Mouse (Mus musculus): Measurements from ENCODE around the gene Mrpl28. TPM values are rescaled to one million over a fixed set of nuclear protein-coding genes. Genes with fewer than 3 reads are reported as not detected.
"Not testable (repeated sequence)": the region's sequence is repeated elsewhere in the genome, so short reads cannot be mapped to it uniquely, and the experiment has no call there.

The Mrpl28 gene
- total and polyA plus RNA-seq, 3 experiments, result 148 to 174 (median 164) TPM

DNA sequence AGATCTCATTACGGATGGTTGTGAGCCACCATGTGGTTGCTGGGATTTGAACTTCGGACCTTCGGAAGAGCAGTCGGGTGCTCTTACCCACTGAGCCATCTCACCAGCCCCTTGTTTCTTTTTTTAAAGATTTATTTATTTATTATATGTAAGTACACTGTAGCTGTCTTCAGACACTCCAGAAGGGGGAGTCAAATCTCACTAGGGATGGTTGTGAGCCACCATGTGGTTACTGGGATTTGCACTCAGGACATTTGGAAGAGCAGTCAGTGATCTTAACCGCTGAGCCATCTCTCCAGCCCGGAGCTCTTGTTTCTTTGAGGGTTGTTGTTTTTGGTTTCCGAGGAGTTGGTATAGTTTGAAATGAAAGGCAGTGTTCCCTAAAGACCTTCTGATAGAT is 8.8 kb upstream of the Mrpl28 start:
- H3K27me3 ChIP-seq (ENCODE audit: control insufficient read depth in 1 of 2, insufficient read depth in 2 of 2, low read length in 2 of 2); H3K36me3 ChIP-seq (ENCODE audit: control insufficient read depth in 1 of 2, insufficient read depth in 2 of 2, low read length in 2 of 2); H3K79me2 ChIP-seq (ENCODE audit: control insufficient read depth, insufficient read depth, low read length, poor library complexity); H3K4me3 ChIP-seq (ENCODE audit: control insufficient read depth in 1 of 2, insufficient read depth in 1 of 2, low read depth in 2 of 2, low read length in 2 of 2); H3K9me3 ChIP-seq (replicated peaks; ENCODE audit: insufficient read depth, low read length); DNase-seq (ENCODE audit: low read depth, low spot score); H3K27ac ChIP-seq (ENCODE audit: control insufficient read depth, low read depth, low read length); H3K9ac ChIP-seq (ENCODE audit: control insufficient read depth, low read depth, low read length, poor library complexity, severe bottlenecking): not testable (repeated sequence)
- peak in 1 of 3 experiments; percentile 20; a peak in 1 of 6 replicates for TF ChIP-seq CTCF (IDR thresholded peaks at IDR 0.05 in 2 of 3, conservative IDR thresholded peaks at IDR 0.05 in 1 of 3; ENCODE audit: control insufficient read depth in 1 of 3, insufficient read depth in 1 of 3, low read depth in 2 of 3, low read length in 3 of 3, poor library complexity in 1 of 3, severe bottlenecking in 1 of 3)
- peaks cover 5 to 34% of the 10 kb centered on the region in 2 experiments; a peak in 3 of 4 replicates for H3K4me1 ChIP-seq (ENCODE audit: control insufficient read depth in 1 of 2, insufficient read depth in 2 of 2, low read length in 2 of 2)

DNA sequence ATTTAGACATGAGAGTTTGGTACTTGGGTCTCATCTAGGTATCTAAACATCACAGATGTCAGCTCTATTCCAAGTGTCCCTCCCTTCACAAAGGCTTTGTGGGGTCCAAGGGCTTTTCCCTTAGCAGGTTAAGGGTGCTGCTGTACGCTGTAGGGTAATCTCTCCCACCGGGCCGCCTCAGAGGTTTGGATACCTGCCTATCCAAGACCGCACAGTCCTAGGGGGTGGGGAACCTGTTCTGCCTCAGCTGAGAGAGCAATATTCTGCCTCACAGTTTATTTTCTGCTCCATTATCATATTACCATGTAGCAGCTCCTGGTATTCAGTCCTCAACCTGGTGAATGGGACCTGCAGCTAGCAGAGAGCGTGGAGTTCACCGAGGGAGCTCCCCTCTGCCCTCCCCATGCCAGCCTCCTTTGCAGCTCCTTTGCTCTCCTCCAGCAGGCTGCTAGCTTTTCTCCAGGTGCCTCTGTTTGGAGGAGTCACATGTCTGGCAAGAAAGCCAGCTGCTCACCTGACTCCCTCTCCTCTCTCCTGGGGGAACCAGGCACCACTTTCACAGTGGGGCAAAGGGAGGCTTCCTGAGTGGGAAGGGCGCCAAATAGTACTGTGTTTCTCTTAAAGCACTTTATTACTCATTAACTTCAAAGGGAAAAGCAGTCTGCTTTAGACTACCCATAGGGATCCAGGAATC is 7.9 kb upstream of the Mrpl28 start:
- TF ChIP-seq TCF12 (IDR thresholded peaks at IDR 0.05; ENCODE audit: low read depth, low read length) (peak; percentile 73), EP300 (IDR thresholded peaks at IDR 0.05; ENCODE audit: low read depth in 1 of 2, low read length in 2 of 2) (peak in 1 of 2 experiments; percentile 55; a peak in 2 of 4 replicates), ETS1 (IDR thresholded peaks at IDR 0.05; ENCODE audit: low read depth, low read length) (peak; percentile 43; the same call in 1 of the 2 replicates), RAD21 (IDR thresholded peaks at IDR 0.05; ENCODE audit: low read depth, low read length) (no peak)
- H3K9ac ChIP-seq (ENCODE audit: control insufficient read depth, low read depth, low read length, poor library complexity, severe bottlenecking), result no peak overlapping the region
- H3K4me3 ChIP-seq (ENCODE audit: control insufficient read depth in 1 of 2, insufficient read depth in 1 of 2, low read depth in 2 of 2, low read length in 2 of 2), result no peak overlapping the region
- 0 out of 2 replicates have a peak overlapping the region, but pooled peaks have one; percentile 4 for H3K27ac ChIP-seq (ENCODE audit: control insufficient read depth, low read depth, low read length)
- peaks cover 5 to 37% of the 10 kb centered on the region in 2 experiments; a peak in 3 of 4 replicates for H3K4me1 ChIP-seq (ENCODE audit: control insufficient read depth in 1 of 2, insufficient read depth in 2 of 2, low read length in 2 of 2)
- no peaks in the 10 kb centered on the region for H3K9me3 ChIP-seq (replicated peaks; ENCODE audit: insufficient read depth, low read length)
- H3K36me3 ChIP-seq (ENCODE audit: control insufficient read depth in 1 of 2, insufficient read depth in 2 of 2, low read length in 2 of 2), result peaks cover 0 to 2% of the 10 kb centered on the region in 2 experiments; a peak in 2 of 4 replicates
- DNase-seq (ENCODE audit: low read depth, low spot score), result peak; percentile 42
- H3K79me2 ChIP-seq (ENCODE audit: control insufficient read depth, insufficient read depth, low read length, poor library complexity), result no peaks in the 10 kb centered on the region; the same call in 1 of the 2 replicates
- H3K27me3 ChIP-seq (ENCODE audit: control insufficient read depth in 1 of 2, insufficient read depth in 2 of 2, low read length in 2 of 2), result no peaks in the 10 kb centered on the region

DNA sequence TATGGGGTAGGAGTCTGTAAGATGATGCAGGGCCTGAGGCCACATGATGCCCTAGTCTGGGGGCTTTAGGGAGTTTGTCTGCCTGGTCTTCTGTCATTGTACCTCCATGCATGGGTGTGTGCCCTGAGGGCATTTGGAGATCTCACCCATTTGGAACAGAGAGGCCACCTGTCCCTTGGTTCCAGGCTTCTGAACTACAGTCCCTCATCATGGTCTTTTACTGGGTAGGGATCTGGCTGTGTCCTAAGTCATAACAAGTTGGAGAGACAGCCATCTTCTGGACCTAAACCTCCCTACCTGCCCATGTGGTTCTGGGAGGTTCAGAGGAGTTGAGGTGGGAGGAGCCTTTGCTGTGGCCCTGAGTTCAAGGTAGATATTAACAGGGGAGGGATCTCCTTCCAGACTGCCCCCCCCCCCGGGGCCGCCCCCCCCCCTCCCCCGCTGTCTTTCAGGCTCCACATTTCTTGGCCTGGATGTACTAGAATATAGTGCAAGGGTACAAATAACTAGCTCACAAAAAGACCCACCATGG is 7.3 kb upstream of the Mrpl28 start:
- TF ChIP-seq MAZ (IDR thresholded peaks at IDR 0.05; ENCODE audit: low read depth, low read length) (no peak), JUND (IDR thresholded peaks at IDR 0.05; ENCODE audit: low read depth, low read length) (no peak), MYC (IDR thresholded peaks at IDR 0.05; ENCODE audit: low read depth, low read length) (no peak), TAL1 (IDR thresholded peaks at IDR 0.05; ENCODE audit: low read length) (no peak), NRF1 (IDR thresholded peaks at IDR 0.05; ENCODE audit: insufficient read depth, low read depth, low read length, poor library complexity, severe bottlenecking) (no peak), KAT2A (conservative IDR thresholded peaks at IDR 0.05; ENCODE audit: low read depth, low read length) (no peak), RCOR1 (IDR thresholded peaks at IDR 0.05; ENCODE audit: low read depth, low read length) (no peak), TBP (IDR thresholded peaks at IDR 0.05; ENCODE audit: low read depth, low read length) (no peak), SIN3A (IDR thresholded peaks at IDR 0.05; ENCODE audit: low read length) (no peak), ZC3H11A (IDR thresholded peaks at IDR 0.05; ENCODE audit: low read depth, low read length) (no peak), SMC3 (IDR thresholded peaks at IDR 0.05; ENCODE audit: low read depth, low read length) (no peak), CTCF (IDR thresholded peaks at IDR 0.05 in 2 of 3, conservative IDR thresholded peaks at IDR 0.05 in 1 of 3; ENCODE audit: control insufficient read depth in 1 of 3, insufficient read depth in 1 of 3, low read depth in 2 of 3, low read length in 3 of 3, poor library complexity in 1 of 3, severe bottlenecking in 1 of 3) (no peak), RAD21 (IDR thresholded peaks at IDR 0.05; ENCODE audit: low read depth, low read length) (no peak), POLR2AphosphoS2 (IDR thresholded peaks at IDR 0.05; ENCODE audit: low read length) (no peak), ELF1 (IDR thresholded peaks at IDR 0.05; ENCODE audit: low read depth, low read length) (no peak)
- H3K79me2 ChIP-seq (ENCODE audit: control insufficient read depth, insufficient read depth, low read length, poor library complexity), result no peaks in the 10 kb centered on the region; the same call in 1 of the 2 replicates
- H3K4me1 ChIP-seq (ENCODE audit: control insufficient read depth in 1 of 2, insufficient read depth in 2 of 2, low read length in 2 of 2), result peaks cover 5 to 37% of the 10 kb centered on the region in 2 experiments; a peak in 3 of 4 replicates
- no peak for DNase-seq (ENCODE audit: low read depth, low spot score)
- no peaks in the 10 kb centered on the region for H3K27me3 ChIP-seq (ENCODE audit: control insufficient read depth in 1 of 2, insufficient read depth in 2 of 2, low read length in 2 of 2)
- no peaks in the 10 kb centered on the region for H3K9me3 ChIP-seq (replicated peaks; ENCODE audit: insufficient read depth, low read length)
- H3K36me3 ChIP-seq (ENCODE audit: control insufficient read depth in 1 of 2, insufficient read depth in 2 of 2, low read length in 2 of 2), result peaks cover 0 to 2% of the 10 kb centered on the region in 2 experiments; a peak in 2 of 4 replicates
- H3K9ac ChIP-seq (ENCODE audit: control insufficient read depth, low read depth, low read length, poor library complexity, severe bottlenecking), result no peak overlapping the region
- no peak overlapping the region for H3K4me3 ChIP-seq (ENCODE audit: control insufficient read depth in 1 of 2, insufficient read depth in 1 of 2, low read depth in 2 of 2, low read length in 2 of 2)
- H3K27ac ChIP-seq (ENCODE audit: control insufficient read depth, low read depth, low read length), result no peak overlapping the region
